In the genomic region with DNA sequence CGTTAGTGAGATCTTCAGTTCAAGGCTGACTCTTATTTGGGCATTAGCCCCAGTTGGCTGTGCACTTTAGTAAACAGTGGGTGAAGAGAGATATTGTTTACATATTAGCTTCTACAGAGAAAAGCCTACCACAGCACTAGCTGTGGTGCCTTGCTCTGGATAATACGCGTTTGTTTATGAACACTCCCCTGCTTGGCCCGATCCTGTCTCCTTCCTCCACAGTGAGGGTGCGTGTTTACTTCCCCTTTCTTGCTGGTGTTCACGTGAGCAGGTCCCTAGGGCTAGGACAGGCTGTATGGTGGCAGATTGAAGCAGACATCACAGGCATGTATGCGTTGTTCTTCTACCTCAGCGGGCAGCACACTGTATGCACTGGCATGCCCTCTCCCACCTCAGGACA, we compare ENCODE assay signal across 20 mouse cellular contexts.
A peak's percentile ranks its signal among the peaks of the same experiment; 100 is the strongest.
DNase-seq lines count a peak whose midpoint lies in the region; ATAC-seq lines count a peak whose summit lies in the region.
"Had no signal": no experiment of that assay in that cellular context is flagged by ENCODE, and none has a peak within 500 bp of the region (broad histone marks: within the 10 kb centered on the region; RNA-seq: fewer than 3 reads in every experiment).

No protein-coding gene starts in this region.

- WGBS in lung, embryonic 15.5 days, result 28% methylated on average over 8 of the region's 8 CpGs

- no peaks in the 10 kb centered on the region for H3K9me3 ChIP-seq in lung, embryonic 15.5 days
- H3K9me3 ChIP-seq: embryonic facial prominence, embryonic 15.5 days; heart, embryonic 13.5 days; intestine, embryonic 15.5 days had no signal

- H3K4me3 ChIP-seq in lung, embryonic 15.5 days, result no peak overlapping the region
- H3K4me3 ChIP-seq: embryonic facial prominence, embryonic 15.5 days; erythroblast, embryonic 14.5 days; gastrocnemius, adult 2 months; heart, embryonic 13.5 days; intestine, embryonic 15.5 days had no signal

- no peak overlapping the region for H3K27ac ChIP-seq in lung, embryonic 15.5 days
- H3K27ac ChIP-seq: embryonic facial prominence, embryonic 15.5 days; gastrocnemius, adult 2 months; heart, embryonic 13.5 days; hindbrain, embryonic 14.5 days; intestine, embryonic 15.5 days had no signal

- no peaks in the 10 kb centered on the region for H3K27me3 ChIP-seq in lung, embryonic 15.5 days
- H3K27me3 ChIP-seq: embryonic facial prominence, embryonic 15.5 days; intestine, embryonic 15.5 days had no signal

- H3K9ac ChIP-seq in lung, embryonic 15.5 days, result no peak overlapping the region
- H3K9ac ChIP-seq: embryonic facial prominence, embryonic 15.5 days; heart, embryonic 13.5 days; hindbrain, embryonic 14.5 days; intestine, embryonic 15.5 days had no signal

- 0 out of 2 replicates have a peak, but pooled peaks have one; percentile 19 for ATAC-seq in lung, embryonic 15.5 days (ENCODE audit: borderline replicate concordance, extremely low read depth, low FRiP score, low TSS enrichment)
- ATAC-seq in granulocyte monocyte progenitor cell, adult 5-6 weeks (replicated peaks; ENCODE audit: poor library complexity, severe bottlenecking), result peak; percentile 65; the same call in 1 of the 2 replicates
- ATAC-seq in megakaryocyte progenitor cell, adult 5-6 weeks (replicated peaks; ENCODE audit: poor library complexity), result peak; percentile 77
- ATAC-seq: CD4-positive, CD25-positive, alpha-beta regulatory T cell, adult 4 months; forebrain, embryonic 16.5 days; intestine, embryonic 15.5 days had no signal

- no peaks in the 10 kb centered on the region for H3K36me3 ChIP-seq in lung, embryonic 15.5 days
- H3K36me3 ChIP-seq: embryonic facial prominence, embryonic 15.5 days; heart, embryonic 13.5 days; intestine, embryonic 15.5 days had no signal

- H3K4me2 ChIP-seq in lung, embryonic 15.5 days, result no peak overlapping the region
- H3K4me2 ChIP-seq: embryonic facial prominence, embryonic 15.5 days; heart, embryonic 13.5 days; hindbrain, embryonic 14.5 days; intestine, embryonic 15.5 days had no signal

- DNase-seq in lung, postnatal 14 days, result no peak
- DNase-seq in ovary, postnatal 14 days (ENCODE audit: low spot score), result no peak
- DNase-seq in frontal cortex, postnatal 10 days (ENCODE audit: low spot score in 2 of 2), result no peak
- DNase-seq: adrenal gland, postnatal 10 days; cerebellum, adult 11 months; cerebellum, adult 8-10 months; cerebellum, postnatal 14 days; gastrocnemius, adult 2 months; gastrocnemius, postnatal 25 days; heart, postnatal 36 days had no signal

- peaks cover 5% of the 10 kb centered on the region; the same call in 1 of the 2 replicates for H3K4me1 ChIP-seq in lung, embryonic 15.5 days
- H3K4me1 ChIP-seq: heart, embryonic 13.5 days had no signal

Comparison
In these comparisons a context has a peak if more than half of its experiments do, and no peak if none do; other contexts are left out.
1. ATAC-seq: peak in every context shown above with its lines; median percentile 77 in megakaryocyte progenitor cell, adult 5-6 weeks; 65 in granulocyte monocyte progenitor cell, adult 5-6 weeks; 19 in lung, embryonic 15.5 days.